Mouse (Mus musculus): ENCODE measurements around the gene Sgms1. TPM values are rescaled to one million over a fixed set of nuclear protein-coding genes. Genes with fewer than 3 reads are reported as not detected.

Sgms1 gene
- 10.0 TPM for polyA plus RNA-seq (2015; fragmentation: Illumina TruSeq; extraction: RNeasy Lipid Tissue Mini Kit (QIAGEN cat#74804); ENCODE audit: insufficient read depth, low read depth, low replicate concordance)

DNA sequence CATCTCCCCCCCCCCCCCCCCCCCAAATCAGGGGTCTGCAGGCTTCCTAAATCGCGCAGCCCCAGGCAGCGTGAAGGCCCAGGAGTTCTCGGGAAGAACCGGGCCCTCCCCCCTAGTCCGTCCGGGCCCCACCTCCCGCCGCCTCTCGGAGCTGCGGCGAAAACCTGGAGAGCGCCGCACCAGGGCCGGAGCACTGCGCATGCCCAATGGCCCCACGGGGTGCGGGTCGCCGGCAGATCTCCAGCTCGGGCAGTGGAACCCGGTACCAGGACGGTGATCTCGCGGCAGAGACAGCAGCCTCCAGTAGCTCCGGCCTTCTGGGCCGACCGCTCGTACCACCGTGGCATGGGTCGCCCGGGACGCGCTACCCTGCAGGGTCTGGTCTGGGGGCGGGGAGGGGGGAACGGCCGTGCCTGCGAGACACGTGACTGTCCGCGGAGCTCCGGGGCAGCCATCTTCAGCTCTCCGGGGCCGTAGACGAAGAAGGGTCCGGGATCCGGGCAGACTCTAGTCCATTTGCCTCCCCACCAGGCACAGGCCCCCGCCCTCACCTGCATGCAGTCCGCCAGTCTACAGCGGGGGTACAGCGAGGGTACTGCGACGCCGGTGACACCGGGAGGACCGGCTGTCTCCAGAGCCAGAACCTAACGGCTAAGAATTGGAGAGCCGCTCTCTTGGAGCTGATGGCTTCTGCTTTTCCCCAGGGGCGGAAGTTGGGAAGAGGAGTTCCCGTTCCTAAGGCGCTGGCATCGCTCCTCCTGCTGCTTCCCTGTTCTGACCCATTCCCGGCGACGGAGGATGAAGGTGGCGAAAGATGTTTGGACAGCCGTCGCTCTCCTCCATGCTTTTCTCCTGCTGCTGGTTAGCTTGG is at the start of gene Sgms1:
TSS of gene Sgms1 (minus strand) at position 714 of the 871 bp plus-strand sequence.

DNA sequence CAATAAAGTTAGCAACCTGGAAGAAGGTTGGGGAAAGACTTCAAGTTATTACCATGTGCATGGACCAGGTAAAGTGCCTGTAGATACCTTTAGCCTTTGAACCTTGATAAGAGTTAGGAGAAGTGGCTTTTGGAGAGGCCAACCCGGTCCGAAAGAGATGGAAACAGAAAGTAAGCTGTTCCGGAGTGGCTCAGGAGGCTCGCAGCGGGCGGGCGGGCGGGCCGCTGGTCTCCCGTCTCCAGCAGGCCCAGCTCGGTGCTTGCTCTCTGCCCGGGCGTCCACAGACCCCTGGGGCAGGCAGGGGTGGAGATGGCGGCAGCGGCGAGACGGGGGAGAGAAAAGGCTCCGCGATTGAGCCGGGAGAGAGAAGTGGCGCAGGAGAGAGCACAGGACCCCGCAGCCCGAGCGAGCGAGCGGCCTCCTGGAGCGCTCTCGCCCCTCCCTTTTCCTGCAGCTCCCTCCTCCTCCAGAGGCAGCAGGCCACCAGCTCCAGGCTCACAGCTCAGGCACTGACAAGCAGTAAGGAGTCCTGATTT is 281.7 kb downstream of the Sgms1 start, which contains the start of gene Asah2:
TSS of gene Asah2 (minus strand) at position 441 of the 536 bp plus-strand sequence.

Other genes with a start within 250 kb of the Sgms1 start
- 28.1 TPM for gene Rpl9-ps6, start 76.9 kb upstream of the Sgms1 start, polyA plus RNA-seq (2015; fragmentation: Illumina TruSeq; extraction: RNeasy Lipid Tissue Mini Kit (QIAGEN cat#74804); ENCODE audit: insufficient read depth, low read depth, low replicate concordance)
- gene Minpp1, start 96.1 kb upstream of the Sgms1 start, polyA plus RNA-seq (2015; fragmentation: Illumina TruSeq; extraction: RNeasy Lipid Tissue Mini Kit (QIAGEN cat#74804); ENCODE audit: insufficient read depth, low read depth, low replicate concordance), result 3.3 TPM
- 12.5 TPM for gene Papss2, start 206.1 kb upstream of the Sgms1 start, polyA plus RNA-seq (2015; fragmentation: Illumina TruSeq; extraction: RNeasy Lipid Tissue Mini Kit (QIAGEN cat#74804); ENCODE audit: insufficient read depth, low read depth, low replicate concordance)

Data from pancreas, adult 10 weeks (tissue).